Mouse (Mus musculus): ENCODE data around the gene Olfr1344.

DNA sequence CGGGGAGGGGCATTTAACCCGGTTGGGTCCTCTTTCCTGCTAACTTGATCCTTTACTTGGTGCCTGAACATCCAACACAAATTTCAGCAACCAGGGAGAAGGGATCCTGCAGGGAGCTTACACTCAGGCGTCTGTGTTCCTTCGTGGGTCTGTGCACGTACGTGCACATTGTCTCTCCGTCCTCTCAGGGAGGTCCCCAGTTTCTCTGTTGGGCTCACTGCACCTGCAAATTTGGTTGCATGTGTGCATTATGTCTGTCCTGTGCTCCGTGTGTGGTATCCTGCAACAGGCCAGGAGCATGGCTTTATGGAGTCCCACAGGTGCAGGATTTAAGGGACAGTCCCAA is 23.1 kb upstream of the Olfr1344 start:
- TF ChIP-seq CTCF (IDR thresholded peaks at IDR 0.05; ENCODE audit: extremely low read depth, insufficient read depth, insufficient read length, insufficient replicate concordance) (no peak), POLR2A (IDR thresholded peaks at IDR 0.05; ENCODE audit: low read depth, low read length) (no peak)

All from spleen, adult 2 months (tissue).